Mouse (Mus musculus) layer of hippocampus, postnatal 10 days (tissue): ENCODE results near the gene Cfap161. TPM values are rescaled to one million over a fixed set of nuclear protein-coding genes. Genes with fewer than 3 reads are reported as not detected.
A peak's percentile ranks its signal among the peaks of the same experiment; 100 is the strongest.

Source experiments
- DNase-seq, 2 experiments: peaks; one replicate each; pipeline ENCODE4 v3.0.0; 2021; ENCODE audit warnings: low spot score in 2 of 2
- total RNA-seq, 2 experiments: library from RNA; stranded (reverse); gene quantifications; 2 replicates each; pipeline ENCODE4 v1.2.3; 2021

Cfap161 gene
- total RNA-seq, 2 experiments from 2014 or later, result 1.0 to 1.8 TPM

DNA sequence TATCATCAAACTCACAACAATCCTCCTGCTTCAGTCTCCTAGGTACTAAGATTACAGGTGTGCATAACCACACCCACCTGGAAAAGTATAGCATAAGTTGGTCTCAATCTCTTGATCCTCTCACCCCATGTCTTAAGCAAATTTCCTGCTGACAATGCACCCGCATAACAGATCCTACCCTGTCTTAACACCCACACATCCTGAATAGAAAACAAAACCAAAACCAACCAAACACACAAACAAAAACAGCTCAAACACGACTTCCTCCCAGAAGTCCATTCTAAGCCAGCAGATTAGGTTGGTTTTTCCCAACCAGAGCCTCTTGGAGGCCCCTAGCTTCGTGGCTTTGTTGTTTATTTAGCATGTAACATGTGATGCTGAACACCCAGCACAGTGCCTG, 52.0 kb downstream of the Cfap161 start:
- no peak for DNase-seq

DNA sequence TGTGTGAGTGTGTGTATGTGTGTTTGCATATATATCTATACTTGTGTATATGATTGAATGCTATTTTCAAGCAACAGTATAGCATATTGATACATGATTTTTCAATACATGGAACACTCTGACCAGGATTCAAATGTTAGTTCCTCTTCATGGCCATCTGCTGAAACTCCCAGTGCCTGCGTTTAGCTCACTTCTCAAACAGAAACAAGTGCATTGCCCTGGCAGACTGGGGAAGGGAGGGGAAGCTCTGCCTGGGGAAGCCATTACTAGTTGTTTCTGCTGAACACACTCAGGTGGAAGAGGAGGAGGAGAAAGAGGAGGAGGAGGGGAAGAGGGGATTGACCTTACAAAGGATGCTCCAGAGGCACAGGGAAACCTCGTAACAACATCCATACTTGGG, 52.7 kb downstream of the Cfap161 start:
- no peak for DNase-seq

DNA sequence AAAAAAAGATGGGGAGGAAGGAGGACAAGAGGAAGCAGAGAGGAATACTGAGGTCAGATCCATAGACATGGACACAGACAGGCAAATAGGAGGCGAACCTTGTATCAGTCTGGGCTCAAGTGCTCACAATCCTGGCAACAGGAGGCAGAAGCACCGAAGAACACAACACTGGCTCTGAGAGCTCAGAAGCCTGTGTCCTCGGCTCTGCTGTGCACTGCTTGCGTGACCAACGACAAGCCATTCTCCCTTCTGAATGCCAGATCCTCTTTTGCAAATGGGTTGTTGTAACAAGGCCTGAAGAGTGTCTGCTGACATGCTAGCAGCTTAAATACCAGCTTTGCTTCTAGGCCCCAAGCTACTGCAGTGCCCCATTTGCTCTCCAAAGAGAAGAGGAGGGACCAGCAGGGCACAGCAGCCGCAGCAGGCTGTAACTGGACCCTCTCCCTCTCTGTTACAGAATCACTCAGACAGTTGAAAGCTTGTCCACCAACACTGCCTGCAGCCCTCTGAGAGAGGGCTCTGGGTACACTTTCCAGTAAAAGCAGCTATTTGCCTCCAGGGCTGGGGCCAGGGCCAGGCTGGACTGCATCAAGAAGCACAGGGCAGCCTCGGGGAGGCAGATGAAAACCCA, 54.9 kb downstream of the Cfap161 start:
- no peak for DNase-seq

DNA sequence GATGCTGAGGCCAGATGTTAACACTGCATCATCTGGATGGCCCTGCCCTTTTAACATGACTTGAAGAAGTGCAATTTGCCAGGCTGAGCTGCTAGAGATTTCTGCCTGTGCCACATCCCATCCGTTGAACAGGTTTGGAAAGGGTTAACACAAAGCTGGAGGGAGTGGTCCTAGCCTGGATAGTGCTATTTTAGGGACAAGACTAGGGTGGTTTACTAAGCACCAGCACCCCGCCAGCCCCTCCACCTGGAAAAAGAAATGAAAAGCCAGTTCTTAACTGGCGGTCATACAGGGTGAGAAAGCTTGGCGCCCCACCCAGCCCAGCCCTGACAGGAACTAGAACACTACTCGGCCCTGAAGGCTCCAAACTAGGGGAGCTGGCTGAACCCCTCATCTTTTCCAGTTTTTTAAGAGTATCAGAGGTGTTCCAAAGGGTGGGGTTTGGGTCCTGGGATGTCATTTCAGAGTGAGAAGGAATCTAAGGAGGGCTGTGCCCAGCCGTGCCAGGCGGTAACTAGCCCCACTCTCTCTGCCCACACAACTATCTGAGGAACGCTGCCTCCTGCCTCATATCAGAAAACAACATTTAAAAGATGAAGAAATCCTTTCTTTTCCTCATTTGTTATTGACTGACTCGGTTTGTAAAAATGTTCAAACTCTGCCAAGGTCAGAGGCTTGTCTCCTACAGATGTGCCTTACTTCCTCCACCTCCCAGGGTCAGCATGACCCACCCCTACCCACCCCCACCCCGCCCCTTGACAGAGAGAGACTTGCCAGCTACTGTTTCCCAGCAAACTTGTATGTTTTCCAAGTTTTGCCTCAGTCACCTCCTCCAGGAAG, 55.8 kb downstream of the Cfap161 start:
- DNase-seq, result no peak

DNA sequence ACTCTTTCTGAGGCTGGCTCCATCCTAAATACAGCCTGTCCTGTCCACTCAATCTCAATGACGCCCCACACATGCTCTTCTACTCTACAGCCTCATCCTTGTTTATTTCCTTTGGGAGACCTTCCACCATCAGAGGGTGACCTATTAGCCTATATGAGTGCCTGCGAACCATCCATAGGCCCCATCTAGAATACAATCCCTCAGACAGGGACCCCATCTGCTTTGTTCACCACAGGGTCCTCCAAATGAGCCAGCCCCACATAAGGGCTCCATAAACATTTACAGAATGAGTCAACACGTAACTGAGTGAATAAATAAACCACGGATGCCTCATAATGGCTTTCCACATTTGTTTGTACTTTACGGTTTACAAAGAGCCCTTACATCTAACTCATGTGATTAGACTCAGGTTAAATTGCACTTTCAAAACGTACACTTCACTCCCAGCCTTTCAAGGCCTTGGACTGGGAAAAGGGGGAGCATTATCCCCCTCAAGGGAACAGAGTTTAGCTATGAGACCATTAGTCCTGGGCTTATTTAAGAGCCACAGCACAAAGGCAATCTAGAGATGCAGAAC, 56.7 kb downstream of the Cfap161 start:
- no peak for DNase-seq

DNA sequence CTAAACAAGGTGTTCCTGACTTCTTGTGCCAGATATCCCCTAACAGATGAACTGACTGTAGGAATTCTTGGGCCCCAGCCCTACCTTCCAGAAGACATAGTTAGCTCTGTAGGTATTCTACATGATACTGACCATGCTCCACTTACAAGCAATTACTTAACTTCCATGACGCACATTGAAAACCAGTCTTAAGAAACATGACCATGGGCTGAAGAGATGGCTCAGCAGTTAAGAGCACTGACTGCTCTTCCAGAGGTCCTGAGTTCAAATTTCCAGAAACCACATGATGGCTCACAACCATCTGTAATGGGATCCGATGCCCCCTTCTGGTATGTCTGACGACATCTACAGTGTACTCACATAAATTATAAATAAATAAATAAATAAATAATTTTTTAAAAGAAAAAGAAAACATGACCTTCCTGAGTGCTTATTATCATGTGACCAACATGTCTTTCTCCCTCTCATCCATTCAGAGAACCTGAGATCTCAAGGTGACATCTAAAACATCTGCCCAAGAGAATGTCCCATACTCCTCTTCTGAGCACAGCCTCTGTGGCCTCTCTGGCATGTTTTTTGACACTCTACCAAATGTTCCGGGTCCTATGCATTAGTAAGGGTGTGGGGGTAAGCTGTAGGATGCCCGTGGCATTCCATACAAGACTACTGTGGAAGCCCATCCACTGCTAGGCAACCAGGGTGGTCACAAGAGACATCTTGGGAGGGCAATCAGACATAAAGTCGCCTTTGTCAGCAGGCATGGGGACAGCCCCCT, 58.2 kb downstream of the Cfap161 start:
- no peak for DNase-seq

DNA sequence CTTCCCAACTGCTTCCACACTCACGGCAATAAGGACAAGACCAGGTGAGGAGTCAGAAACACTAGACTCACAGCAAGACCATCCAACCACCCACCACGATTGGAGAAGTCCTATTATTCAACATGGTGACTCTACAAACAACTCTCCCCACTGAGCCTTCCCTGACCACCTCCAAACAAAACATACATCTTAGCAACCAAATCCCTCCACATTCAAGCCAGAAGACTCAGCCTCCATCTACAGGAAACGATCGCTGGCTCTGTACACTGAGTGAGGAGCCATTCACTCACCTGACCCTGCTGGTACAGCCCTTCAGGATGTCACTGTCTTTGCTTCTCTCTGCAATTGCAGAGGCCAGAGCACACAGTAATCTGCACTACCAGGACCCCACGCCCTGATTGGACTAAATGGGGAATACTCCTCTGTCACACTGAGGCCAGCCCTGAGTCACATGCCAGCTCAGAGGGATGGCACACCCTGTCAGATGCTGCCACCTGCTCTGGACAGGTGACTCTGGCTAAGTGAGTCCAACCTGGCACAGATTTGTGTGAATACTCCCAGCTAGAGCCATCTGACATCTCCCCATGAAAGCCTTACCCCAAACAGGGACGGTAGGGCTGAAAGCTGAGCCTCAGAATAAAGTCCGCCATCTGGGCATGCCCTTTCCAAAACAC, 59.4 kb downstream of the Cfap161 start:
- DNase-seq, result no peak

DNA sequence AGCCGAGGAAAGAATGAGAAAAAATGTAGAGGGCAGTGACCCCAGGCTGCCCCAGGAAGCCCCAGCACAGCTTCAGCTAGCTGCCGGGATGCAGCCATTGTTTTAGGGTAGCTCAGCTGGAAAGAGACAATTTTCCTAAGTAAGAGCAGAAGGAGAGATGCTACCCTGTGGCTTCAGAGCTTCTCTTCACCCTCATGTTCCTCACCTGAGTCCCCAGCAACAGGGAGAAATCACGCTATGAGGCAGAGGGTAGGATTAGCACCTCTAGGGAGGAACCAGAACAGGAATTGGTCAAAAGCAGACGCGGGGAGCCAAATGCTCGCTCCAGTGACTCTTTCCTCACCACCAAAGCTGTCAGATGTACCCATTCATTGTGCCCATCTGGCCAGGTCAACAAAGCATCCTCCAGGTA, 60.0 kb downstream of the Cfap161 start:
- DNase-seq, result no peak

DNA sequence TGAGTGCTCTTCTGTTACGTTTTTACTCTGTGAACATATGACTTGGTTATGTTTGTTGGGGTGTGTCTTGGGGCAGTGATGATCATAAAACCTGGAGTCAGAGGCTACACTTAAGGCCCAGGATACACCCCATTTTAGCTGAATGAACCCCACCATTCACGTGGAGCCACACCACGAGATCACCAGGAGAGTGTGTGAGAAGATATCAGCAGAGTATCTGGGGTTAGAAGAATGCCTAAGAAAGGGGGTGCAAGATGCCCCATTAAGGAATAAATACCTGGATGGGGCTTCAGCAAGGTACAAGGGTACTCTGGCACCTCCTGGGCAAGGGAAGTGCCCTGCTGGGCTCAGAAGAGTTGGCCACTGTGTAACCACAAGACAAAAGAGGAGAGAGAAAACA, 60.4 kb downstream of the Cfap161 start:
- DNase-seq, result peak in 1 of 2 experiments; percentile 7

DNA sequence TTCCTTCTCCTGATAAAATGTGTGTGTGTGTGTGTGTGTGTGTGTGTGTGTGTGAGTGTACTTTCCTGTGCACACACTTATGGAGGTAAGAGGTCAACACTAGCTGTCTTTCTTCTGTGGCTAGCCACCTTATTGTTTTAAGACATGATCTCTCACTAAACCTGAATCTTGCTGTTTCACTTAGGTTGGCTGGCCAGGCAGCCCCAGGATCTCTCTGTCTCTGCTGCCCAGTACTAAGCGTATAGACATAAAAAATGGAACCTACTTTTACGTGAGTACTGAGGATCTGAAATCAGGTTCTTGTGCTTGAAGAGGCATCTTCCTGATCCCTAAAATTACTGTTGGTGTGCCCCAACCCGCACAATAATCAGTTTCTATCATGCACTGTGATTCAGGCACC, 61.9 kb downstream of the Cfap161 start:
- no peak for DNase-seq

DNA sequence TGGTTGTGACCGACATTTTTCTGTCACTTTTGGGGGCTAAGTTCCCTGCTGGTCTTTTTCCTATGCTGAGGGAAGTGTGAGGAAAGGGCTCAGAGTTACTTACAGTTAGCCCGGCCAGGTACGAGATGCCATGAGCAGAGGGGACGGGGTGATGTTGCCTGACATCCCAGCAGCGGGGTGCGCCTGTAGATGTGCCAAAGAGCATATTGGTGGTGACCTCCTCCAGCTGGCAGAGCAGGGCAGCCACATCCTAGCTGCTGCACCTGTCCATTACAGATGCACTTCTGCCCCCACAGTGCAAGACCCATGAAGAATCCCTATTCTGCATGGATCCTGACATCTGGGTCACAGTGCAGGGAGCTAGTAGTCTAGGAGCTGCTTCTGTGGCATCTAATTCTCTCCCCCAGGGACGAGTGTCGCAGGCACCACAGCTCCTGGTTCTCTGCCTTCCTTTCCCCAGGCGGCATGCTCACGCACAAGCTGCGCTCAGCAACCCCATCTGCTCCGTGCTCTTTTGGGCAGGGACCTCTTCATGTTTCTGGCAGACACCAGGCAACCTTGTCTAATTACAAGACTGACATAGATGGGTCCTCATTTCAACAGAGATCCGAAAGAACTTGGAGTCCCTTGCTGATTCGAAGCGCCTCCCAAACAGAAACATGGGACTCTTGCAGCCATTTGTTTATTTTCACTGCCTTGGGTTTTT, 62.6 kb downstream of the Cfap161 start:
- peak; percentile 48 to 52 for DNase-seq

DNA sequence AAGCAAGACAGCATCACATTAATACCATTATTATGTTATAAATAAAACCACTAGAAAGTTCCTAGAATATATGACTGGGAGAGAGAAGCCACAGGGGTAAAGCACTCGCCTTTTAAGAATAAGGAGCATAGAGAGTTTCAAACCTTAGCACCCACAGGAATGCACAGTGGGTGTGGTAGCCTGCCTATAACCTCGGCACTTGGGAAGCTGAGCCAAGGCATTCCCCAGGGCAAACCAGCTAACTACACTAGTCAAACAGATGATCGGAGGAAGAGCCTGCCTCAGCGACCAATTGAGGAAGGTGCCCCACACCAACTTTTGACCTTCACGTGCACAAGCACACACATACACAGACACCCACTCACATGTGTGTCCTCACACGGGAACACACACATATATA, 63.4 kb downstream of the Cfap161 start:
- no peak for DNase-seq

DNA sequence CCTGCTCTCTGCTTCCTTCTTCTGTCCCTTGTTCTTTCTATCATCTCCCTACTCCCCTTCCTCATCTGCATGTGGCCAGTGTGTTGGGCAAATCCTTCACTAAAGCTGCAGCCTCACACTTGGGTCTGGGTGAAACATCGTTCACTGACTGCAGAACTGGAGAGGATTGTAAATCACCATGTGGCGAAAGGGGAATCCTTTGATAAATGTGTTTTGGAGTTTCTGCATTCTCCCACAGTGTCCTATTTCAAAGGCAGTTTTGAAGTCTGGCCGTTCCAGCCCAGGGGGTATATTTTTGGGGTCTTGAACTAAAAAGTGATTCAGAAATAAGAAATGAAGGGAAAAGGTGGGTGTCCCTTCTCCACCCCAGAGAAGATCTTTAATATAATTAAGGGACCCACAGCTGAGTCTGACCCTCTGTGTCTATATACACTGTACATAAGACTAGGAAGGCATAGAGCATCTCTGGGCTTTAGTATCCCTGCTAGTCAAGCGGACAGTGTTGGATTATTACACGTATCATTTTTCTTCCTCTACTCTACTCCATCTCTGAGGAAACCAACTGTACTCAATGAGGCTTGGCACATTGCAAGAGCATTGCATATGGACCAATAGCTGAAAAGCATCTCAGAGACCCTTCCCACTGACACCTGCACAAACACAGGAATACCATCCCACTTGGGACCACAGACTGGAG, 67.6 kb downstream of the Cfap161 start:
- DNase-seq, result no peak

DNA sequence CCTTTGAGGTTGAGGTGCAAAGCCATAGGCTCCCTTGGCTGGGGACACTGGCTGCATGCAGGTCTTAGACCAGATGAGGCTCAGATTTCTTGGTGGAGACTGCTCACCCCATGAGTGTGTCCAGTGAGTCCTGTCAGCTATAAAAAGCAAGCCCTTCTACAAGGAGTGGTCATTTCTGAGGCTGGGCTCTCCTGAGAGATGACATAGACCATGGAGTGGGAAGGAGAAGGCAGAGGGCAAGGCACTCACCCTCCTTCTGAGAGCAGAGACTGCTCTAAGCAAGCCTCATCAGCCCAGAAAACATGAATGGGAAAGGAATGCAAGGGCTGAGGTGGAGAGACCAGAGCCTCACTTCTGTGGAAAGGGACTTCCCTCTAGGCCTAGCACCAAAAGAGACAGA, 68.9 kb downstream of the Cfap161 start:
- DNase-seq, result no peak

DNA sequence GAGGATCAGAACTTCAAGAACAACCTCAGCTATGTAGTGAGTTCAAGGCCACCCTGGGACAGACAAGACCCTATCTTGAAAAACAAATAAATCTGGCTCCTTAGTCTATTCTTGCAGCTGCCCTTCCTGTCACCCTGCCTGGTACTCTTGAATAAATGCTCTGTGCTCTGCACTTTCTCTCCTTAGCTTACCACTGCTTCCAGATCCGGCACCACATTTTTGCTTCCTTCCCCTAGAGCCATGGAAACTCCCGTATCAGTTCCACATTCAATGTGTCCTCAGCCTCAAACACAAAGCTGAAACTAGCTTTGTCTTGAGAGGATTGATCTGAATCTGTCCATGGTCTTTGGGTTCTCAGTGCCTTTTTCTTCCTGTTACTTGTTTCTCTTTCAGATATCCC, 70.1 kb downstream of the Cfap161 start:
- no peak for DNase-seq

Other genes starting within 250 kb of the Cfap161 start
- gene Tmc3, start 210.0 kb downstream of the Cfap161 start, total RNA-seq, result under 1 TPM; 0.18 to 0.55 TPM
- gene Stard5, start 162.9 kb downstream of the Cfap161 start, total RNA-seq, result 10 to 100 TPM; 13.4 to 16.4 TPM
- gene Il16, start 49.2 kb downstream of the Cfap161 start, total RNA-seq, result 10 to 100 TPM; 34.9 to 37.4 TPM
- gene Tlnrd1, start 89.4 kb upstream of the Cfap161 start, total RNA-seq, result 10 to 100 TPM; 16.8 to 18.1 TPM
- 10 to 100 TPM; 71.5 to 75.5 TPM for gene Mesd, start 89.6 kb upstream of the Cfap161 start, total RNA-seq